Mouse (Mus musculus): ENCODE data around the gene Gtpbp4. TPM values are rescaled to one million over a fixed set of nuclear protein-coding genes. Genes with fewer than 3 reads are reported as not detected.
"Not testable (repeated sequence)": the region's sequence is repeated elsewhere in the genome, so short reads cannot be mapped to it uniquely, and the experiment has no call there.

The Gtpbp4 gene
- polyA plus RNA-seq, 1 experiment from 2014 or later: 77.2 TPM

DNA sequence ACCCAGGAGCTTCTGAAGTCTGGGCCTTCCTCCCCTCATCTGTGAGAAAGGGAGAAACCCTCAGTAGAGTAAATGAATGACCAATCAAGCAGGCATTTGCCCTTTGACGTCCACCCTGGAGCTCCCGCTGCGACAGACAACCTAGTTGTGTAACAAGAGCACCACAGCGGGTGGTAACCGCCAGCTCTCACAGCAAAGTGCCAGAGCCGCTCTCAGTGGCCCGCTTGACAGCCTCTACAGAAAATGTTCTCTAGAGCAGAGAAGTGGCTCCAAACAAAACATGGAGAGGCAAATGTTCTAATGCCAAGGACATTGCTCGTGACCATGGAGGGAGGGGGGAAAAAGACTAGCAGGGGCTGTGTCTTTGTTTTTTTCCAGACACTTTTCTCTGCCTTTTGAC, 21.3 kb upstream of the Gtpbp4 start:
- Histone ChIP-seq H3K4me1 (no peaks in the 10 kb centered on the region), H3K27ac (replicated peaks) (no peak overlapping the region), H3K4me3 (replicated peaks) (no peak overlapping the region), H3K36me3 (no peaks in the 10 kb centered on the region), H3K9me3 (replicated peaks) (no peaks in the 10 kb centered on the region), H3K27me3 (no peaks in the 10 kb centered on the region), H3K9ac (no peak overlapping the region), H3K4me2 (replicated peaks) (no peak overlapping the region)
- WGBS: 9% methylated on average over 8 of the region's 8 CpGs
- no peak for ATAC-seq (ENCODE audit: insufficient number of reproducible peaks, low FRiP score, low TSS enrichment, low read depth)

DNA sequence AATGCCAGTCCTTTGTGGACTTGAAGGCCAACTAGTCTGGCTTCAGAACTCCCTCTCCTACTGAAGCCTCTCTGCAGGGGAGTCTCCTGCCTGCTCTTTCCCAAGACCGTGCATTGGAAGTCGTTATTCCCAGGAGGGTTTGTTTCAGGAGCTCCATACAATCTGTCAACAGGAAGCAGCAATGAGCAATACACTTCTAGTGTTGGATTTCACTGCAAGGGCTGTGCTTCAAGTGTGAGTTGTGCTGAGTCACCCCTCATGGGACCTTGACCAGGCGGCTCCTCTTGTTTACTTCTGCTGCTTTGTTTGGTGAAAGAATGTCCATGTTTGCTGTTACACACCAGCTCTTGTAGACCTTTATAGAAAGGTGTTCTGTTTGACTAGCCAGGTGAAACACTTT, 18.5 kb upstream of the Gtpbp4 start:
- Histone ChIP-seq H3K9me3 (replicated peaks) (no peaks in the 10 kb centered on the region), H3K27me3 (no peaks in the 10 kb centered on the region), H3K36me3 (no peaks in the 10 kb centered on the region), H3K4me3 (replicated peaks) (no peak overlapping the region), H3K27ac (replicated peaks) (no peak overlapping the region), H3K4me2 (replicated peaks) (no peak overlapping the region), H3K4me1 (no peaks in the 10 kb centered on the region), H3K9ac (no peak overlapping the region)
- no peak for ATAC-seq (ENCODE audit: insufficient number of reproducible peaks, low FRiP score, low TSS enrichment, low read depth)
- WGBS: 25% methylated on average over 3 of the region's 3 CpGs

DNA sequence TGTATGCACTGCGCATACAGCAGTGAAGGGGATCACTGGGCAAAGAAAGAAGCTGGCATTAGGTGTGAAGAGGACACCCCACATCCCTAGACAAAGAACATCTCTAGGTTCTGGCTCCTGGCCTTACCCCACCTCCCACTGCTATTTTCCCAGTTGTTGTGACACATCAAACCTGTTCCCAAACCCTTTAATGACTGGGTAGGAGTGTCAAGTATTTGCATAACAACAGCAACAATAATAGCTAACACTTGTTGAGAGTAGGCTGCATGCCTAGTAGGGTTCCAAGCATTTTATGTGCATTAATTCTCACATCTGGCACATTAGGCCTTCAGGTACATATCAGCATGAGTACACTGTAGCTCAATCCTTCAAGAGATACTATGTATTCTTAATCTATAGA, 17.6 kb upstream of the Gtpbp4 start:
- WGBS: 78% methylated on average over 1 of the region's 1 CpGs

DNA sequence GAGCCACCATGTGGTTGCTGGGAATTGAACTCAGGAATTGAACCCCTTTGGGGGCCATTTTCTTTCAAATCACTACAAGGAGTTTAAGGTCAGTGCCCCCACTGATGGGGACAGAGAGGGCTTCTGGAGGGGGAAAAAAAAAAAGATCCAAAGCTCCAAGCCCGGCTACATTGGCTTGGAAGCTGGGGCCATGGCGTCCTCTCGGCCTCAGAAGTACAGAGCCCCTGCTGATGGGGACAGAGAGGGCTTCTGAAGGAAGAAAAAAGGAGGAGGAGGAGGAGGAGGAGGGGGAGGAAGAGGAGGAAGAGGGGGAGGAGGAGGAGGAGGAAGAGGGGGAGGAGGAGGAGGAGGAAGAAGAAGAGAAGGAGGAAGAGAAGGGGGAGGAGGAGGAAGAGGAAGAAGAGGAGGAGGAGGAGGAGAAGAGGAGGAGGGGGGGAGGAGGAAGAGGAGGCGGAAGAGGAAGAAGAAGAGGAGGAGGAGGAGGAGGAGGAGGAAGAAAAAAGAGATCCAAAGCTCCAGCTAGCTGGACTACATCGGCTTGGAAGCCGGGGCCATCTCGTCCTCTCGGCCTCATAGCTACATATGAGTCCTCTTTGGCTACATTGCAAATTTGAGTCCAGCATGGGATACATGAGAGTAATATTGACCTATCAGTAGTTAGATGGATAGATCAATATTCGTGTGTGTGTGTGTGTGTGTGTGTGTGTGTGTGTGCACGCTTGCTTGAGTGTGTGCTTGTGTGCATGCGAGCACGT, 15.9 kb upstream of the Gtpbp4 start:
- no peak overlapping the region for H3K4me3 ChIP-seq (replicated peaks)
- WGBS: 49% methylated on average over 12 of the region's 12 CpGs
- H3K36me3 ChIP-seq: no peaks in the 10 kb centered on the region
- no peak overlapping the region for H3K4me2 ChIP-seq (replicated peaks)
- peak; percentile 85 for ATAC-seq (ENCODE audit: insufficient number of reproducible peaks, low FRiP score, low TSS enrichment, low read depth)
- no peaks in the 10 kb centered on the region for H3K9me3 ChIP-seq (replicated peaks)
- no peaks in the 10 kb centered on the region for H3K27me3 ChIP-seq
- H3K9ac ChIP-seq: no peak overlapping the region
- H3K27ac ChIP-seq (replicated peaks): no peak overlapping the region
- no peaks in the 10 kb centered on the region for H3K4me1 ChIP-seq

More for the DNA sequence above, 17.6 kb upstream of the Gtpbp4 start:
- Histone ChIP-seq H3K27ac (replicated peaks) (no peak overlapping the region), H3K4me2 (replicated peaks) (no peak overlapping the region), H3K4me3 (replicated peaks) (no peak overlapping the region), H3K9me3 (replicated peaks) (no peaks in the 10 kb centered on the region), H3K36me3 (no peaks in the 10 kb centered on the region), H3K27me3 (no peaks in the 10 kb centered on the region), H3K4me1 (no peaks in the 10 kb centered on the region), H3K9ac (no peak overlapping the region)
- ATAC-seq (ENCODE audit: insufficient number of reproducible peaks, low FRiP score, low TSS enrichment, low read depth): no peak

DNA sequence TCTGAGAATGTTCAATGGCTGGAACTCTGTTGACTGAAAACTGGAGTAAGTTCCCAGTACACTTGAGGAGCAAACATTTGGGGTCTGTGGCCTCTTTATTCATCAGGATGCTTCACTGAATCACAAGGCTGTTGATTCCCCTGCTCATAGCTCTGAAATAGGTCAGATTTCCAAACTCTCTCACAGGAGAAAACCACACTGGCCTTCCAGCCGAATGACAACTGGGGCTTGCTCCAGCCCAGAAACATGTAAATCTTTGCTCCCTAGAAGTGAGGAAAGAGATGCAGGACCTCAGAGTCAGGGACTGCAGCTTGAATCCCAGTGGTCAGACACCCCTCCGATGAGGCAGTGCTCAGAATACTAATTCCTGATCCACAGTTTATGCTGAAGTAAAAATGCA, 7.4 kb upstream of the Gtpbp4 start:
- Histone ChIP-seq H3K9ac (no peak overlapping the region), H3K4me2 (replicated peaks) (no peak overlapping the region), H3K27me3 (no peaks in the 10 kb centered on the region), H3K9me3 (replicated peaks) (no peaks in the 10 kb centered on the region), H3K27ac (replicated peaks) (no peak overlapping the region), H3K4me1 (no peaks in the 10 kb centered on the region), H3K4me3 (replicated peaks) (no peak overlapping the region), H3K36me3 (no peaks in the 10 kb centered on the region)
- no peak for ATAC-seq (ENCODE audit: insufficient number of reproducible peaks, low FRiP score, low TSS enrichment, low read depth)
- WGBS: 73% methylated on average over 2 of the region's 2 CpGs

DNA sequence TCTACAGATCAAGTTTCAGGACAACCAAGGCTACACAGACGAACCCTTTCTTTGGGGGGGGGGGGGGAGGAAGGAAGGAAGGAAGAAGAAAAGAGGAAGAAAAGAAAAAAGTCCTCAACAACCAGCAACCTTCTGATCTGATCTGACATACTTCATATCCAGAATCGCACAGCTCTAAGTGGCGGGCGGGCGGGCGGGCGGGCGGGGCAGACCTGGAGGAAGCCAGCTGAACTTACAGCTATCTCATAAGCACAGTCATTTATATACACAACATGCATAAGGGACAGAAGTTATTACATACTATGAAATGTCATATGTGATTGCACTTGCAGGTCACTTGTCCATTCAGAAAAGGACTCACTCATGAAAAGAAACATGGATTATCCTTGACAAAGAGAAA, 3.6 kb upstream of the Gtpbp4 start:
- peaks cover 13% of the 10 kb centered on the region for H3K4me1 ChIP-seq
- WGBS: 73% methylated on average over 8 of the region's 8 CpGs
- no peak overlapping the region for H3K4me3 ChIP-seq (replicated peaks)
- H3K27ac ChIP-seq (replicated peaks): no peak overlapping the region
- no peaks in the 10 kb centered on the region for H3K36me3 ChIP-seq
- H3K9me3 ChIP-seq (replicated peaks): no peaks in the 10 kb centered on the region
- H3K9ac ChIP-seq: no peak overlapping the region
- no peak for ATAC-seq (ENCODE audit: insufficient number of reproducible peaks, low FRiP score, low TSS enrichment, low read depth)
- no peaks in the 10 kb centered on the region for H3K27me3 ChIP-seq
- H3K4me2 ChIP-seq (replicated peaks): no peak overlapping the region

DNA sequence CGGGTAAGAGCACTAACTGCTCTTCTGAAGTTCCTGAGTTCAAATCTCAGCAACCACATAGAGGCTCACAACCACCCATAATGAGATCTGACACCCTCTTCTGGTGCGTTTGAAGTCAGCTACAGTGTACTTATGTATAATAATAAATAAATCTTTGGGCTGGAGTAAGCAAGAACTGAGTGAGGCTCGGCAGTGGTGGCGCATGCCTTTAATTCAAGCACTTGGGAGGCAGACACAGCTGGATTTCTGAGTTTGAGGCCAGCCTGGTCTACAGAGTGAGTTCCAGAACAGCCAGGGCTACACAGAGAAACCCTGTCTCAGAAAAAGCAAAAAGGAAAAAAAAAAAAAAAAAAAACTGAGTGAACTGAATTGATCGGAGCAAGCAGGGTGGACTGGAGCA, 1.3 kb upstream of the Gtpbp4 start:
- Histone ChIP-seq H3K4me1 (peaks cover 14% of the 10 kb centered on the region), H3K4me3 (replicated peaks) (peak overlapping the region; percentile 87; the same call in 1 of the 2 replicates)
- not testable (repeated sequence) for H3K27ac ChIP-seq (replicated peaks); H3K9me3 ChIP-seq (replicated peaks); H3K27me3 ChIP-seq; H3K4me2 ChIP-seq (replicated peaks); ATAC-seq (ENCODE audit: insufficient number of reproducible peaks, low FRiP score, low TSS enrichment, low read depth); H3K9ac ChIP-seq; H3K36me3 ChIP-seq
- 77% methylated on average over 5 of the region's 5 CpGs for WGBS

DNA sequence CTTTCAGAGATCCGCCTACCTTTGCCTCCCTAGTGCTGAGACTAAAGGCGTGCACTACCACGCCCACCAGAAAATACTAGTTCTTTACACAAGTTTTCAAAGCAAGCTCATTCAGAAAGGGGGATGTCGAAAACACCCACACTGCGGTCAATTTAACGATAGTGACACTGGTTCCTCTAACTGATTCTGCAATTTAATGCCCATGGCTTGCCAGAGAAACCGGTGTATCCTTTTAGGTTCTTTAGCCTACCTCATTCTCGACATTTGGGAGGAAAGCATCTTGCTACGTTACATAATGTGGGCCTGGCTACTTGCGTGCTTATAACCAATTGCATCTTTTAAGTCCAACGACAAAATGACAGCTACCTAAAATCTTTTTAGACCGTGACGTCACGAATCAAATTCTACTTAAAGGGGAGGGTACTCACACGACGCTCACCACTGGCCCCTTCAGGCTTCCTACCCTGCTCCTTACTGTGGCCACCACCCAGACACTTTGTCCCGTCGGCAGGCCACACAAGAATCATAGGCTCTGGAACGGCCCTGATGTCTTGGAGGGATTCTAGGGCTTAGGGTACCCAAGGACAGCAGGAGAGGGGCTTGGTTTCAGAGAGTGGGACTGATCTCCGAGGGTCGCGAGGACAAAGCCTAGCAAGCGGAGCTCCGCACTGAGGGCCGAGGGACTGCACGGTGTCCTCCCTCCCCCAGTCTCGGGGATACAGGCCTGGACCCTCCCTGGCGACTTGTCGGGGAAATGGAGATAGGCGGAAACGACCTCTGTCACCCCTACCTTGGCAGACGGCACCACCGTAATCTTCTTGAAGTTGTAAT, 509 bp downstream of the Gtpbp4 start:
- WGBS: 2% methylated on average over 33 of the region's 33 CpGs
- Histone ChIP-seq H3K4me1 (peaks cover 14% of the 10 kb centered on the region), H3K9me3 (replicated peaks) (no peaks in the 10 kb centered on the region), H3K9ac (peak overlapping the region; percentile 91), H3K27ac (replicated peaks) (peak overlapping the region; percentile 52; the same call in 1 of the 2 replicates), H3K27me3 (no peaks in the 10 kb centered on the region), H3K4me2 (replicated peaks) (peak overlapping the region; percentile 83), H3K36me3 (peaks cover 10% of the 10 kb centered on the region), H3K4me3 (replicated peaks) (peak overlapping the region; percentile 87)
- ATAC-seq (ENCODE audit: insufficient number of reproducible peaks, low FRiP score, low TSS enrichment, low read depth): peak; percentile 48

DNA sequence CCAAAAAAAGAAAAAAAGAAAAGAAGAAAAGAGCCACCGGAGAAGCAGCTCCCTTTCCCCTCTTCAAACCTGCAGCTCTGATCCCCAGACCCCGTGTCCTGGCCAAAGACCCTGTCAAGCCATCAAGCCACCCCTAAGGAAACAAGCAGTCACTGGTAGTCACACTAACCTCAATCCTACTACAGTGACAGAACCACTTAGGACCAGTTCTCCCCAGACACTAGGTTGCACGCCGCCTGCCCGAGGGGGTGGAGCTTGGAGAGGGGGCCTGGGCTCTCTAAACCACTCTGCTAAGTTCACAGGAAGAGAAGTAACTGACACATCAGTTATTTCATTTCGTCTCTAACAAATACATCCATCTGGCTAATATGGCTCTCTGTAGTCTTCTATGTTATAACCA, 3.7 kb downstream of the Gtpbp4 start:
- Histone ChIP-seq H3K9ac (no peak overlapping the region), H3K36me3 (peaks cover 36% of the 10 kb centered on the region), H3K4me3 (replicated peaks) (no peak overlapping the region), H3K27me3 (no peaks in the 10 kb centered on the region), H3K9me3 (replicated peaks) (no peaks in the 10 kb centered on the region), H3K4me1 (peaks cover 14% of the 10 kb centered on the region), H3K27ac (replicated peaks) (no peak overlapping the region), H3K4me2 (replicated peaks) (no peak overlapping the region)
- WGBS: 89% methylated on average over 6 of the region's 6 CpGs
- ATAC-seq (ENCODE audit: insufficient number of reproducible peaks, low FRiP score, low TSS enrichment, low read depth): no peak

DNA sequence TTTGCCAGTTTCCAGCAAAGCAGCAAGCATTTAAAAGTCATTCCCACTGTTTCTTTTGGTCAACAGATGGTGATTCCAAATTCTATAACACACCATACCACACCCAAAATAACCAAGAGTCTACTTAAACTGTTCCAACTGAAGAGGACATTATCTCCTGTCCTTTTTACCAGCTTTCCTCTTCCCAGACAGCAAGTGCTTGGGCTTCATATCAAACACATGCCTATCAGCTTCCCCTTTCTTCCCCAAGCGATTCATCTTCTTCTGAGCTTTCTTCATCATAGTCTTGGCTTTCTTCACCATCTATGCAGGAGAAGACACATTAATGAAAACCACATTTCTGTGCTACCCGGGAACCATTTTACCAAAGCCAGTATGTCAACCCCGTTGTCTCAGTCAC, 22.9 kb downstream of the Gtpbp4 start:
- no peak for ATAC-seq (ENCODE audit: insufficient number of reproducible peaks, low FRiP score, low TSS enrichment, low read depth)
- no peak overlapping the region for H3K9ac ChIP-seq
- H3K4me2 ChIP-seq (replicated peaks): no peak overlapping the region
- H3K9me3 ChIP-seq (replicated peaks): no peaks in the 10 kb centered on the region
- H3K4me3 ChIP-seq (replicated peaks): no peak overlapping the region
- no peaks in the 10 kb centered on the region for H3K27me3 ChIP-seq
- 85% methylated on average over 3 of the region's 3 CpGs for WGBS
- H3K27ac ChIP-seq (replicated peaks): no peak overlapping the region
- peaks cover 74% of the 10 kb centered on the region for H3K36me3 ChIP-seq
- no peaks in the 10 kb centered on the region for H3K4me1 ChIP-seq

DNA sequence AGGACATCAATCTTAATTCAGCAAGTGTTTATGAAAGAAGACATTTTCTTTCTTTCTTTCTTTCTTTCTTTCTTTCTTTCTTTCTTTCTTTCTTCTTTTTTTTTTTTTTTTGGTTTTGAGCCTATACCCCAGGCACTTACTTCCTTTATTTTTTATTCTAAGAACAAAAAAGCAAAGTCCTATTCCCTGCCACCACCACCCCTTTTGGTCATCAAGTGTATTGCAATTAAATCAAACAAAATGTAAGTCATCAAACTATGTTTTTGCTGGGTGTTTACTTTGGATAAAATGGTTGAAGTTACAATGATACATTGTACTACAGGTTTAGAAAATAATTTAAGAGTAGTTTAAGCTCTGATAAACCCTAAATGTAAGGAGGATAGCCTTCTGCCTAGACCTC, 23.5 kb downstream of the Gtpbp4 start:
- Histone ChIP-seq H3K4me2 (replicated peaks) (no peak overlapping the region), H3K36me3 (peaks cover 73% of the 10 kb centered on the region), H3K4me1 (no peaks in the 10 kb centered on the region), H3K9me3 (replicated peaks) (no peaks in the 10 kb centered on the region), H3K27ac (replicated peaks) (no peak overlapping the region), H3K4me3 (replicated peaks) (no peak overlapping the region), H3K9ac (no peak overlapping the region), H3K27me3 (no peaks in the 10 kb centered on the region)
- ATAC-seq (ENCODE audit: insufficient number of reproducible peaks, low FRiP score, low TSS enrichment, low read depth): no peak
